Mouse (Mus musculus) limb, embryonic 10.5 days (tissue): ENCODE results near the gene Gabbr2. TPM values are rescaled to one million over a fixed set of nuclear protein-coding genes. Genes with fewer than 3 reads are reported as not detected.

Experiments
- DNase-seq: peaks from one replicate; pipeline ENCODE4 v3.0.0-alpha.2; 2017; ENCODE audit warnings: low spot score
- H3K27ac ChIP-seq: fragments of 300-500 bp; sonication (generic); 2 replicates; pipeline ENCODE4 v1.5.1; 2016; ENCODE audit warnings: mild to moderate bottlenecking
- H3K27me3 ChIP-seq: fragments of 300-500 bp; sonication (generic); 2 replicates; pipeline ENCODE4 v1.6.1; 2016; ENCODE audit warnings: low read depth, mild to moderate bottlenecking; ENCODE audit not compliant: poor library complexity, severe bottlenecking
- H3K36me3 ChIP-seq: fragments of 300-500 bp; sonication (generic); 2 replicates; pipeline ENCODE4 v1.6.1; 2016; ENCODE audit warnings: mild to moderate bottlenecking, moderate library complexity
- H3K4me1 ChIP-seq: fragments of 300-500 bp; sonication (generic); 2 replicates; pipeline ENCODE4 v1.6.1; 2016
- H3K4me3 ChIP-seq: fragments of 300-500 bp; sonication (generic); 2 replicates; pipeline ENCODE4 v1.5.1; 2016; ENCODE audit warnings: mild to moderate bottlenecking, moderate library complexity
- H3K9me3 ChIP-seq: fragments of 300-500 bp; sonication (generic); replicated peaks from 2 replicates; pipeline ENCODE4 v1.6.1; 2016; ENCODE audit warnings: mild to moderate bottlenecking
- WGBS: fragments of 180-500 bp; shearing (Covaris S2); methylation state at CpG from one replicate; pipeline ENCODE4 v1.1.7; 2016; 5-methylcytosine and 5-hydroxymethylcytosine counted together
- polyA plus RNA-seq: library from polyadenylated mRNA; unstranded; fragments of >200 nt; fragmentation: Nextera tagmentation; extraction: Ambion mirVana; gene quantifications from 2 replicates; pipeline ENCODE4 v1.2.1, GENCODE M21; 2016

The Gabbr2 gene
- polyA plus RNA-seq, 1 experiment from 2014 or later = 0.10 TPM

DNA sequence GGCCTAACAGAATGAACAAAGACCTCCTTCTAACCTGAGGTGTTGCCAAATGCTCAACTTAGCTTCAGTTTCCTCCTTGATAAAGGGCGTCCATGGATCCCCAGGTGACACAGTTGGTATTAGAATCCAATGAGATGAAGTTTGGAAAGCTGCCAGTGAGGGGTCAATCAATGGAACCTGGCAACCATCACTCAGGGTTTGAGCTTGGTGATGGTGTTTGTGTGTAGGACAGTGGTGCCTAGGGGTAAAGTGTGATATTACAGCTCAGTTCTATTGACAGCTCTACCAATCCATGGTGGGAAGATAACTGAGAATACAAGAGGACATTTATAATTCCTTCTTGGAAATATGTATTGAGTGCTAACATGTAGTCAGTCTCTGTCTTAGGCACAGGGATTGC is 271.6 kb downstream of the Gabbr2 start:
- Histone ChIP-seq H3K27me3 (peaks cover 31% of the 10 kb centered on the region), H3K27ac (no peak overlapping the region), H3K4me1 (peaks cover 25% of the 10 kb centered on the region; the same call in 1 of the 2 replicates), H3K36me3 (no peaks in the 10 kb centered on the region), H3K9me3 (no peaks in the 10 kb centered on the region), H3K4me3 (no peak overlapping the region)
- WGBS = 54% methylated on average over 1 of the region's 1 CpGs
- DNase-seq = no peak

DNA sequence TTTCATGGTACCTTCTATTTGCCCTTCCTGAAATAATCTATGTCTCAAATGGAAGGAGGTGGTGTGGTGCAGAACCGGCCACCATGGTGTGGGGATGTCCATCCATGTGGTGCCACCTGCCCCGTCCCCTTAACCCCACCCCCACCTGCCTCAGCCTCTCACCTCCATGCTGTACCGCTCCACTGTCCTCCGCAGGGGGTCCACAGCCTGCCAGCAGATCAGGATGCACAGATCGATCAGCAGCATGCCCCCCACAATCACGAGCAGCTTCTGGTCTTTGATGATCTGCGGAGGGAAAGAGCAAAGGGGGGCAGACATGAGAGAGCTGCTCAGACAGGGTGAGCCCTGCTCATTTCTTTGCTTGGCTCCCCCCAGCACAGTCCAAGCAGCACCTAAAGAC is 273.0 kb downstream of the Gabbr2 start:
- WGBS = 30% methylated on average over 7 of the region's 7 CpGs
- H3K27ac ChIP-seq = no peak overlapping the region
- no peaks in the 10 kb centered on the region for H3K9me3 ChIP-seq
- DNase-seq = no peak
- H3K4me3 ChIP-seq = no peak overlapping the region
- peaks cover 31% of the 10 kb centered on the region for H3K27me3 ChIP-seq
- peaks cover 25% of the 10 kb centered on the region; the same call in 1 of the 2 replicates for H3K4me1 ChIP-seq
- H3K36me3 ChIP-seq = no peaks in the 10 kb centered on the region

DNA sequence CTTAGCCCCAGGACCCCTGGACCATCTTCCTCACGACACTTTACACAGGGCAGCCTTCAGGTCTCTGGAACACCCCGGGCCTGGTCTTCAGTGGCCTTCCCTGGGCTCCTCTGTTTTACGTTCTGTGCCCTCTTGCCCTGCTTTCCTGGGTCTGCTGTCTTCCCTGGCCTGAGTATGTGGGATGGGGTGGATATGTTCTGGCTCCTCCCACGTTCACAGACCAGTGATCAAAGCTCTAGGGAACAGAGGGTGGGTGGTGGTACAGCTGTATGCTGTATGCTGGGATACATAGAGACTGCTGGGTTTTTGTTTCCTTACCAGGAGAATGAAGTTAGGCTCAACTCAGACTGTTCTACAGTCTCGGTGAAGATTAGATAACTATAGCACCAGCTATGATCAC is 274.5 kb downstream of the Gabbr2 start:
- peaks cover 31% of the 10 kb centered on the region for H3K27me3 ChIP-seq
- no peak for DNase-seq
- peaks cover 25% of the 10 kb centered on the region; the same call in 1 of the 2 replicates for H3K4me1 ChIP-seq

DNA sequence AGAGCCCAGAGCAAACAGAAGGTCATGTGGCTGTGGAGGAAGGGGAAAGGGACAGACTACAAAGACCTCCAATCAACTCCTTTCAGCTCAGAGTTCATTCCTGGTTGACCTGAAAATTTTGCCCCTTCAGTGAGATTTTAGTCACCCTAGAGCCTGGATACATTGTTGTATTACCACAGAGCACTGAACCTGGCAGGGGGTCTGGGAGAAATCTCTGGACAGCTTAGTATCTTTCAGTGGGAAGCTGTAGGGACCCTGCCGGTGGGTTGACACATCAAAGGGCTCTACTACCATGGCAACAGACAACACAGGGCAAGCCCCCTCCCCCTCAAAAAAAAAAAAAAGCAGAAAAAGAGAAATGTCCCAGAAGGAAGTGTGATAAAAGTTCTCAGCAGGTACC is 275.3 kb downstream of the Gabbr2 start:
- Histone ChIP-seq H3K4me3 (no peak overlapping the region), H3K27me3 (peaks cover 31% of the 10 kb centered on the region), H3K27ac (no peak overlapping the region), H3K4me1 (peaks cover 19% of the 10 kb centered on the region; the same call in 1 of the 2 replicates), H3K36me3 (no peaks in the 10 kb centered on the region), H3K9me3 (no peaks in the 10 kb centered on the region)
- no peak for DNase-seq
- WGBS = 5% methylated on average over 1 of the region's 1 CpGs

More for the DNA sequence above, 274.5 kb downstream of the Gabbr2 start:
- Histone ChIP-seq H3K4me3 (no peak overlapping the region), H3K27ac (0 out of 2 replicates have a peak overlapping the region, but pooled peaks have one; percentile 19), H3K36me3 (no peaks in the 10 kb centered on the region), H3K9me3 (no peaks in the 10 kb centered on the region)
- 43% methylated on average over 5 of the region's 5 CpGs for WGBS

DNA sequence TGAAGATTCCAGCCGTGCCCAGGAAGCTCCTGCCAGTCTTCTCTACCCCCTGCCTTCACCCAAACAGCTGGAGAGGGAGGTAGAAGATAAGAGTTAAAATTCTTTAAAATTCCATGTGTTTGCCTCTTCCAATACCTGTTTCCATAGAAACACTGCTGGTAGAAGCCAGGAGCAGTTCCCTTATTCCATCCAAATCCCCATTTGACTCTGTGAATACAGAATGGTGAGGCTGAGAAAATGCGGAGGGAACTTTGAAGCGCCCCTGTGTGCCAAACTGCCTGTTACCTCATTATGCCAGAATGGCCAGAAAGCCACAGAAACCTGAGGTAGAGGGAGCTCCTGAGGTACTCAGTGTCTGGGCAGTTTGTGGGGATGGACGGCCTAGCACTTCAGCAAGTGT is 281.1 kb downstream of the Gabbr2 start:
- H3K9me3 ChIP-seq = no peaks in the 10 kb centered on the region
- 66% methylated on average over 4 of the region's 4 CpGs for WGBS
- peaks cover 13% of the 10 kb centered on the region for H3K4me1 ChIP-seq
- H3K27me3 ChIP-seq = no peaks in the 10 kb centered on the region
- no peak overlapping the region for H3K4me3 ChIP-seq
- H3K27ac ChIP-seq = no peak overlapping the region
- no peak for DNase-seq
- no peaks in the 10 kb centered on the region for H3K36me3 ChIP-seq

DNA sequence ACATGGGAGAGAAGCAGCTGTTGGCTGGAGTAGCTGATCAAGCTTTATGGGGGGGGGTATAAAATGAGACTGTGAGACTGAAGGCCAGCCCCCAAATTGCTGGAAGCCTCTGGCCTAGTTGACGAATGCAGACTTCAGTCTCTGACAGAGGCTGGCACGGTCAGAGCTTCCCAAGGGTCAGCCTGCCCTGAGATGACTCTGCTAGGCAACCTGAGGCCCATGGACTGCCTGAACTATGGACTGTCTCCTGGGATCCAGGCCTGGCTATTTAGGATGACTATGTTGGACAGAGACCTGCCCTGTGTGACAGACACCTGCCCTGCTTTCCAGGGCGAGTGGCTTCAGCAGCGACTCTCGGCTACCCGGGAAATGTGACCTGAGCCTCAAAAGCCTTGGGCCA is 281.7 kb downstream of the Gabbr2 start:
- DNase-seq = no peak
- Histone ChIP-seq H3K4me3 (no peak overlapping the region), H3K27ac (no peak overlapping the region), H3K27me3 (no peaks in the 10 kb centered on the region), H3K9me3 (no peaks in the 10 kb centered on the region), H3K4me1 (peaks cover 10% of the 10 kb centered on the region), H3K36me3 (no peaks in the 10 kb centered on the region)
- 70% methylated on average over 6 of the region's 6 CpGs for WGBS

DNA sequence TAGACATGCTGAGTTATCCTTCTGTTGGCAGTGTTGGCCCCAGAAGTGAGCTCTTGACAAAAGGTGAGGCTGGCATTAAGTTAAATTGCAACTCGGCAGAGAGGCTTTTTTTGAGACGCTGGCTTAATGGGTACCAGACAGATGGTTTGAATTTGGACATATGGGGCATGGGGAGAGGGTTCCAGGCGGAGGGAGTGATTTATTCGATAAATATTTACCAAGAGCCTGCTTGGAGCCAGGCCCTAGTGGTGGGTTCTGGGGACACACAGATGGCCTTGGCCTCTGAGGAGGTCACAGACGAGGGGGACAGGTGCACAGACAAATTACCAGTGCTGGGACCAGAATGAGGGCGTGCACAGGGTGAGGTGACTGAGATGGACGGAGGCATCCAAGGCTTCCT is 282.2 kb downstream of the Gabbr2 start:
- no peak for DNase-seq
- no peak overlapping the region for H3K4me3 ChIP-seq
- WGBS = 52% methylated on average over 7 of the region's 7 CpGs
- no peaks in the 10 kb centered on the region for H3K36me3 ChIP-seq
- no peaks in the 10 kb centered on the region for H3K27me3 ChIP-seq
- H3K4me1 ChIP-seq = peaks cover 10% of the 10 kb centered on the region
- no peak overlapping the region for H3K27ac ChIP-seq
- no peaks in the 10 kb centered on the region for H3K9me3 ChIP-seq

DNA sequence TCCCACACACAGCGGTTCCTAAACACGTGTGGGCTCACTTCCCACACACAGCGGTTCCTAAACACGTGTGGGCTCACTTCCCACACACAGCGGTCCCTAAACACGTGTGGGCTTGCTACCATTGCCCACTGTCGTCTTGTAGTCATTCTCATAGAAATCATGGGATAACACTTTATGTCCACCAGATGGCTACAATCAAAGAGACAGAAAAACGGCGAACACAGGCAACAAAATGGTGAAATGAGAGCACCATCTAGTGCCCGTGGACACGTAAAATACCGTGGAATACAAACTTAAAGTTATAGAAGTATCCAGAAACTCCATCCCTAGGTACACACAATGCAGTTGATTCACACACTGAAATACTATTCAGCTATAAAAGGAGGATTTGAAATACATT is 285.9 kb downstream of the Gabbr2 start:
- peaks cover 10% of the 10 kb centered on the region for H3K4me1 ChIP-seq
- H3K9me3 ChIP-seq = no peaks in the 10 kb centered on the region
- H3K36me3 ChIP-seq = no peaks in the 10 kb centered on the region
- no peak overlapping the region for H3K4me3 ChIP-seq
- H3K27ac ChIP-seq = no peak overlapping the region
- 86% methylated on average over 12 of the region's 12 CpGs for WGBS
- DNase-seq = no peak
- no peaks in the 10 kb centered on the region for H3K27me3 ChIP-seq

DNA sequence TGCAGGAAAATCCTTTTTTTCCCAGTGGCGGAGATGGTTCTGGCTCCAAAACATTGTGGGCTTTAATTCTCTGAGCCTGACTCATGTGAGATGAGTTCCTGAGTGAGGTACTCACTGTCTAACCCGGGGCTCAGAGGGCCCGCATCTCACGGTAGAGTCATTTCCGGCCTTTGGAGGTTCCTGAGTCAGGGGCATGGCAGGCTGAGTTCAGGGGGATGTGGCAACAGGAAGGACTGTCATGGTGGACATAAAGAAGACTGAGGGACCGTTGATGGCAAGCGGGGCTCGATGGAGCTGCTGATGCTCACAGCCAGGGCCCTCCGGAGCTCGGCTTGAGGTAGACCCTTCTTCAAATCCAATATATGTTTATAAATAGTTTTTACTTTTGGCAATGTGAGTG is 288.5 kb downstream of the Gabbr2 start:
- WGBS = 92% methylated on average over 10 of the region's 10 CpGs
- DNase-seq = no peak
- H3K4me1 ChIP-seq = peaks cover 17% of the 10 kb centered on the region
- H3K4me3 ChIP-seq = no peak overlapping the region
- H3K36me3 ChIP-seq = no peaks in the 10 kb centered on the region
- no peaks in the 10 kb centered on the region for H3K9me3 ChIP-seq
- no peak overlapping the region for H3K27ac ChIP-seq
- H3K27me3 ChIP-seq = no peaks in the 10 kb centered on the region

DNA sequence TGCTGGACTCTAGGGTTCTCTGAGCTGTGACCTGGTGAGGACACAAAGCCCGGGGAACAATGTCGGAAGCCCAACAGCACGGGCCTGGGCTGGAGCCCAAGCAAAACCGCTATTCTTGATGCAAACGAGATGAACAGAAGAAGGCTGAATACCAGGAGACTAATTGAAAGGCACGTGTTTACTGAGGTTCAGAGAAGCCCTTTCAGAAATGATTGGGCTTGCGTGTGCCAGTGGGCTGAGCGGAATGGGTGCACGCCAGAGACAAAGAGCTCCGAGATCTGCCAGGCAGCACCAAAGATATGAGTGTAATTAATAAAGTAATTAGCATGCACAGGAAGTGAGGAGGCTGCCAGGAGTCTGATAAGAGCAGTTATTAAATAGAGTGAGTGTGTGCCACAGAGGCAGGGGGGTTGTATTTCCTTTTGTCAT is 291.4 kb downstream of the Gabbr2 start:
- H3K27me3 ChIP-seq = 0 out of 2 replicates have a peak, but pooled peaks cover 2% of the 10 kb centered on the region
- no peaks in the 10 kb centered on the region for H3K36me3 ChIP-seq
- H3K4me3 ChIP-seq = no peak overlapping the region
- 89% methylated on average over 10 of the region's 10 CpGs for WGBS
- no peak overlapping the region for H3K27ac ChIP-seq
- no peak for DNase-seq
- H3K4me1 ChIP-seq = peaks cover 17% of the 10 kb centered on the region
- H3K9me3 ChIP-seq = no peaks in the 10 kb centered on the region

DNA sequence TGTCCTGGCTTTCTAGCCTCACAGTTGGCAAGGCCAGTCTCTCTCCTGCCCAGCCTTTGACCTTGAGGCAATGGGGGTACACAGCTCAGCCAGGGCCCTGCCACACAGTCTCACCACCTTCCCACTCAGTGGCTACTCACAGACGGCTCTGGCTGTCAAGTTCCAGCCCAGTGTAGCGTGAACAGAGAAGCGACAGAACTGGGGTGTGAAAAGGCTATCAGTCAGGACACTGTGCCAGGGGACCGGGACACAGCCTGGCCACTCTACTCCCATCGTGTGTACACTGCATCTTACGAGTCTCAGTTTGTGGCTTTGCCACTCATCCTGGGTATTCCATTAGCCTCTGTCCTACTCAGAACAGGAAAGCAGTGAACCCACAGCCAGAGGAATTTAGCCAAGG is 295.2 kb downstream of the Gabbr2 start:
- no peak for DNase-seq
- Histone ChIP-seq H3K4me1 (peaks cover 17% of the 10 kb centered on the region), H3K27ac (no peak overlapping the region), H3K4me3 (no peak overlapping the region), H3K9me3 (no peaks in the 10 kb centered on the region), H3K36me3 (no peaks in the 10 kb centered on the region), H3K27me3 (peaks cover 14% of the 10 kb centered on the region; the same call in 1 of the 2 replicates)
- 69% methylated on average over 6 of the region's 6 CpGs for WGBS

DNA sequence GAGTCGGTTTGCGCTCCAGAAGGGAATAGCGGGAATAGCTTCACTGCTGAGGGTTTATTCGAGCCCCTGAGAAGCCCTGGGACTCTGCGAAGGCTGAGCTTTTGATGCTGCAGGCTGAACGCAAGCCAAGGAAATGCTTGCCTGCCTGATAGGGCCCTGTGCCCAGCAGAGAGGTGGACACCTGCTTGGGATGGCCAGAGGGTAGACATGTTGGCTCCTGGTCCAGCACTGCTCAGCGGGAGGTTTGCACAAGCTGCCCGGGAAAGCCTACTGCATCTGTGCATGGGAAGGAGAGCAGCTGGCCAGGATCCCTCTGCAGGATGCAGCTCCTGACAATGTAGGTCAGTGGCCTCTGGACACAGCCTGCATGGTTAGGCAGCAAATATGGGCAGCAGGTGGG is 301.1 kb downstream of the Gabbr2 start:
- no peak overlapping the region for H3K4me3 ChIP-seq
- 89% methylated on average over 8 of the region's 8 CpGs for WGBS
- H3K27ac ChIP-seq = no peak overlapping the region

DNA sequence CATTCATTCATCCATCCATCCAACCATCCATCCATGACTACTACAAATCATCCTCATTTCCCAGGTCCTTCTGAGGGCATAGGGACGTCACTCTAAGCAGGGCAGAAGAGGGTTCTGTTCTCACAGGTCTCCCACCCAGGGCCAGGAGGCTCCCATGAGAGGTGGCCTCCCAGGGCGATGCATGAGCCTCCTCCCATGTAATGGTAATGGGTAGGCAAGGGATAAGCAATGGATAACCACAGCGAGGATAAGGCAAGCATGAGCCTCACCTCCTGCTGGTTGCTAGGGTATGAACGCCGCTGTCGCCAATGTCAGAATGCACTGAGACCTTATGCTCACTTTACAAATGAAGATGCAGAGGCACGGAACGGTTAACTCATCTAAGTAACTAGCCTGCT is 301.7 kb downstream of the Gabbr2 start:
- H3K9me3 ChIP-seq = no peaks in the 10 kb centered on the region
- no peaks in the 10 kb centered on the region for H3K4me1 ChIP-seq
- H3K27ac ChIP-seq = no peak overlapping the region
- no peaks in the 10 kb centered on the region for H3K36me3 ChIP-seq
- no peak overlapping the region for H3K4me3 ChIP-seq
- 88% methylated on average over 8 of the region's 8 CpGs for WGBS
- H3K27me3 ChIP-seq = peaks cover 22% of the 10 kb centered on the region; the same call in 1 of the 2 replicates
- no peak for DNase-seq

More for the DNA sequence above, 301.1 kb downstream of the Gabbr2 start:
- no peaks in the 10 kb centered on the region for H3K4me1 ChIP-seq
- H3K36me3 ChIP-seq = no peaks in the 10 kb centered on the region
- no peaks in the 10 kb centered on the region for H3K9me3 ChIP-seq
- DNase-seq = no peak
- peaks cover 27% of the 10 kb centered on the region; the same call in 1 of the 2 replicates for H3K27me3 ChIP-seq

DNA sequence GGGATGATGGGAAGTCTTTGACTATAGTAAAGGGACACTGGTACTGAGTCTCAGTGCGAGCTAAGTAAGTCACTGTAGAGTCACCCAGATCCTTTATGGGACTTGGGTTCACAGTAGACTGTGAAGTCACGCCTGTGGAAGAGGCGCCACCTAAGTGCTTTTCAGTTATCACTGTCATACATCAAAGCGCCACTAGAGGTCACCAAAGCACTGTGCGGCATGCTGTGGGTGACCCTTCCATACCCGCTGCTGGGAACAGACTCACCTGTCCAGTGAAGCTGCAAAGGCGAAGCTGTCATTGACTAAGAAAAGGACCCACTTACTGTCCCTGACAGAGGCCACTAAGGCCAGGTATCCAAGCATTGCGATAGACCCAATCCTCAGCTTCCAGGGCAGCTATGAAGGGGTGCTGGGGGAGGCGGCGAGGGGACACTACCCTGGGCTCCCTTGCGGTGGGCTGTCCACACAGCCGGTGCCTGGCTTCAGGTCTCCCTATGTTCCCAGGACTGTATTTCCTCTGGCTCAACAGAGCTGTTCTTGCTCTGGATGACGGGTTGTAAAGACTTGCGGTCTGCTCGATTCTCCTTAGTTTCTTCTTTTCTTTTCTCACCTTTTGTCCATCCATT is 302.2 kb downstream of the Gabbr2 start:
- Histone ChIP-seq H3K27ac (no peak overlapping the region), H3K4me3 (no peak overlapping the region), H3K36me3 (no peaks in the 10 kb centered on the region), H3K4me1 (no peaks in the 10 kb centered on the region), H3K27me3 (peaks cover 21% of the 10 kb centered on the region; the same call in 1 of the 2 replicates), H3K9me3 (no peaks in the 10 kb centered on the region)
- DNase-seq = peak; percentile 83
- WGBS = 46% methylated on average over 15 of the region's 15 CpGs
